Mouse (Mus musculus): ENCODE results near the gene H2-Ke6.

The H2-Ke6 gene

DNA sequence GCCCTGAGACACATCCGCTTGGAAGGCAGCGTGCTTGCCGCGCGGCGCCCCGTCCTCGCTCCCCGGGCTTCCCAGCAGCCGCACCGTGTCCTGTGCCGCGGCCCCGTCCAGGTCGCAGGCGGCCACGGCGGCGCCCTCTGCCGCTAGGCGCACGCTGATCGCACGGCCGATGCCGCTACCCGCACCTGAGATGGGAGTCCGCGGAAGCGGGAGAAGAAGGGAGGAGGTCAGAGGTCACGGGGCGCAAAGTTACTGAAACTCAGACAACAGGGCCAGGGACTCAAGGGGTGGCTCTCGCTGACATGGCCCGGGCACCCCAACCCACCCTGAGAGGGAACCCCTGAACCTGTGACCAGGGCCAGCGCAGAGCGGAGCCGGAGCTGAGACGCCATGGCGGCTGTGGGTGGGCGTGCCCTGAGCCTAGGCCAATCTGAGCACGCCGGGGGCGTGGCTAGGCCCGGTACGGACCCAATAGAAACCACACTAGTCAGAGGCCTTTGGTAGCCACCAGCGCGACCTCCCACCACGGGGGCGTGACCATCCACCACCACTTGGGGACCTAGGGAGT lies at the start of gene H2-Ke6:
Gene H2-Ke6, minus strand, starts transcription at position 405 of the 568 bp plus-strand sequence.
- DNase-seq (ENCODE audit: low spot score in 2 of 2) = peak; percentile 89 to 93

DNA sequence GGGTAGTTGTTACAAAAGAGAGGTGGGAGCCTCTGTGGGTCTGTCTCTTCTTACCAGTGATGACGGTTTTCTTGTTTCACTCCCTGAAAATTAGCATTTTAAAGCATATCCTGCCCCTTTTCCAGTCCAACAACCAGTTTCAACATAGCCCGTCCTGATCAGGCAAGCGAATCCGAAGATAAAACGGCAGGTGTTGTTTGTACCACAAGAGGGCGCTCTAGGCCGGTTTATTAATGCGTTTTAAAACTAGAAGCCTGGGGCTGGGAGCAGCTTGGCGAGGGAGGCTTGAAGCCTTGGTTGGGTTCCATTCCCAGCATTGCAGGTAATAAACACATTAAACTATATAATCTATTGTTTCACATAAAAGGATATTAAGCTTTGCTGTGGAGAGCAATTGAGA lies 49.7 kb upstream of the H2-Ke6 start:
- peak; percentile 28 to 33 for DNase-seq (ENCODE audit: low spot score in 2 of 2)

GRCm38 (mm10) chr17:34075271-34075670 lies 47.4 kb upstream of the H2-Ke6 start:
- DNase-seq (ENCODE audit: low spot score in 2 of 2) = peak; percentile 24 to 61

GRCm38 (mm10) chr17:34072091-34072490 lies 44.2 kb upstream of the H2-Ke6 start:
- DNase-seq (ENCODE audit: low spot score in 2 of 2) = no peak

GRCm38 (mm10) chr17:34068864-34069263 lies 41.0 kb upstream of the H2-Ke6 start:
- no peak for DNase-seq (ENCODE audit: low spot score in 2 of 2)

DNA sequence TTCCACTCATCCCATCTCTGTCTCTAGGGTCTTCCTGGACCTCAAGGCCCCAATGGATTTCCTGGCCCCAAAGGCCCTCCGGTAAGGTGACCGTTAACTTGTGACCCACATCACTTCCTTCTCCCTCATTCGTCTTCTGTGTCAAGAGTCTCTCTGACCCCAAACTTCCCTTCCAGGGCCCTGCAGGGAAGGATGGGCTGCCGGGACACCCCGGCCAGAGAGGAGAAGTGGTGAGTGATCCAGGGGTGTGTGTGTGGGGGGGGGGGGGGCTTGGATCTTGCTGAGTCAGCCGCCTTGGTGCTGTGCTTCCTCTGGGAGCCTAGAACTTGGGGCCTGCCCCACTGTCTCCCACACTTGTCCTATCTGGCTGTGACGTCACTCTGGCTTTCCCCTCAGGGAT lies 29.4 kb upstream of the H2-Ke6 start:
- DNase-seq (ENCODE audit: low spot score in 2 of 2) = no peak

- DNase-seq (ENCODE audit: low spot score in 2 of 2) = no peak
Observed at GRCm38 (mm10) chr17:34047404-34048050, 19.7 kb upstream of the H2-Ke6 start.

DNA sequence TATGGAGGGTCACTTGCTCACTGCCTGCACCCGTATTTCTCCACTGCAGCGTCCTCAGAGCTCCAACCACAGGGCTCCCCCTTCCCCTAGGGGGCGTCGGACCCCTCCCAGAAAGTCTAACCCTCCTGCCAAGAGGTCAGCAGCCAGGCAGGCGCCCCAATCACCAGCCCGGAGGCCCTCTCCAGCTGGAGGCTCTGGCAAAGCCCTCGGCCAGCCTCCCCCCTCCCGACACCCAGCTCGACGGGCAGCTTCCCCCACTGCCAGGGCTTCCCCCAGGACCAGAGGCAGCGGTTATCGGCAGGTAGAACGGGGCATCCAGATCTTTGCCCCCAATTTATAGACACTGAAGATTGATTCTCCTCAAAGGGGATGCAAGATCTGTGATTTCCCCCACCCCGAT lies 18.1 kb upstream of the H2-Ke6 start:
- DNase-seq (ENCODE audit: low spot score in 2 of 2) = no peak

DNA sequence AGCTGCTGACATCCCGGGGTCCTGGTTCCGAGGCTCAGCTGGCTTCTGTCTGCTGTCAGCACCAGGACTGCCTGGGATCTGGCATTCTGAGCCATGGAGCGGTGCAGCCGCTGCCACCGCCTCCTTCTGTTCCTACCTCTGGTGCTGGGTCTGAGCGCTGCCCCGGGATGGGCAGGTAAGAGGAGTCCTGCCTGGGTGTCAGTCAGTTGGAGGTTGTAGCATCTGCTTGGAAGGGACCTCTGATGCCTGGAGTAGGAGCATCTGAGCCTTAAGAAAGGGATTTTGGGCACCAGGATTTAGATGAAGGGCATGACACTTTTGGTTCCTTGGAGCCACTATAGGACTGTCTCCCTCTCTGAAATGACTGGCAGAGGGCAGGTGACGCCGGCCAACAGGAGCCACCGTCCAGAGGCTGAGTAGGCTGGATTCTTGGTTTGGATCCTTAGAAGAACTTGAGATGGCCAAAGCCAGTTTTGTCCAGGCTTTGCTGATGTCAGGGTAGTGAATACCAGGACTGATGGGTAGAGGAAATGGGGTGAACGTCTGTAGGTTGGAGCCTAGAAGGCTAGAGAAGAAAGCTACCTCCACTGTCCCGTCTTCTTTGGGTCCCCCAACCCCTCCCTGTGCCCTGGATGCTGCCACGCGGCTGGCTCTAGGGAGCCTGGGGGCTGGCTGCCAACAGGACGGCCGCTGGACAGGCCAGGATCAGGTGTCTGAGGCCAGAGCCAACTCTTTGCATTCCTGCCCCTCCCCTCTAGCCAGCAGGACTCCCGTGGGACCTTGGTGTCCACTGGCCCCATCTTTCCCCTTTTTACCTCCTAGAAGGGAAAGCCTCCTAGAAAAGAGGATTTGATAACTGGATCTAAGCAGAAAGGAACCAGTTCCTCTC lies 11.9 kb upstream of the H2-Ke6 start:
- no peak for DNase-seq (ENCODE audit: low spot score in 2 of 2)

DNA sequence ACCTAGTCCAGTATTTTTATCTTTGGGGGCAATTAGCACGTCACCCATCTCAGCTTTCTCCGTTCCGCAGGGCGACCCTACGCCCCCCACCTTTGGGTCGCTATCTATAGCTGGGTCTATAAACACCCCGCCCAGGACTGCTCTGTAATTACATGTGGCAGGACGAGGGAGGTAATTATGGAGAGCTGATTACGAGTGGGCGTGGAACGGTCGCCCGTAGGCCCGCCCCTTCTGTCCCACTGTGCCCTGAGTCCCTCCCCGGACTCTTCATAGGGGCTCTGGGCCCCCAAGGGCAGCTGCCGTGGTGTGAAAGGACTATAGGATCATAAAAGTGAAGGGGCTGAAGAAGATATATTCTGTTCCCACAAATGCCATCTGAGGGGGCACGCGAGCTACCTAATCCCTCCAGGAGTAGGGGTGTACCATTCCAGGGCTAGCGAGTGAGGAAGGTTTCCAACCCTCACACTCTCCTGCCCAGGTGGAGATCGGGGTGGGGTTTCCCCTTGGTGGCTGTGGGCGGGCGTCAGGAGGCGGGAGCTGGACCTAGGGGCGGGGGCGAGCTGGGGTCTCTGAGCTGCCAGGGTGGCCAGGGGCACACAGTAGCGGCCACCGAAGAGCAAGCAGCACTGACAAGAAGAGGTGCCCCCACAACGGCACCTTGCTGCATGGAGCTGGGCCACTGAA lies 11.2 kb upstream of the H2-Ke6 start, which contains the start of gene Col11a2:
Gene Col11a2, plus strand, starts transcription at position 560 of the 684 bp plus-strand sequence.
- no peak for DNase-seq (ENCODE audit: low spot score in 2 of 2)

- no peak for DNase-seq (ENCODE audit: low spot score in 2 of 2)
Observed at GRCm38 (mm10) chr17:34038440-34038839, 10.6 kb upstream of the H2-Ke6 start.

- DNase-seq (ENCODE audit: low spot score in 2 of 2) = no peak
Observed at GRCm38 (mm10) chr17:34037241-34037640, 9.4 kb upstream of the H2-Ke6 start.

- DNase-seq (ENCODE audit: low spot score in 2 of 2) = no peak
Observed at GRCm38 (mm10) chr17:34036647-34037046, 8.8 kb upstream of the H2-Ke6 start.

GRCm38 (mm10) chr17:34035517-34035916 lies 7.7 kb upstream of the H2-Ke6 start:
- DNase-seq (ENCODE audit: low spot score in 2 of 2) = no peak

DNA sequence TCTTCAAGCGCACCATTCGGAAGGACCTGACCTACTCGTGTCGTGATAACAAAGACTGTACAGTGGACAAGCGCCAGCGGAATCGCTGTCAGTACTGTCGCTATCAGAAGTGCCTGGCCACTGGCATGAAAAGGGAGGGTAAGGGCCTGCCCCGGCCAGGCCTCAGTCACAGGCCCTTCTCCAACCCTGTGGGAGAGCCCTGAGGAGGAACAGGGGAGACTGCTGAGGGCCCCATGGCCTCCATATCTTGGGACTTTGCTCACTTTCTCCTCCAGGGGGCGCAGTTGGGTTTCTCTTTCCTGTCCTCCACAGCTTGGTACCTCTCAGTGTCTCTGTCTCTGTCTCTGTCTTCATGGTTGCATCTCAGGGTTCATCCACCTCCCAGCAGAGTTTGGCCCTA lies 6.2 kb upstream of the H2-Ke6 start:
- DNase-seq (ENCODE audit: low spot score in 2 of 2) = peak in 1 of 2 experiments; percentile 37

DNA sequence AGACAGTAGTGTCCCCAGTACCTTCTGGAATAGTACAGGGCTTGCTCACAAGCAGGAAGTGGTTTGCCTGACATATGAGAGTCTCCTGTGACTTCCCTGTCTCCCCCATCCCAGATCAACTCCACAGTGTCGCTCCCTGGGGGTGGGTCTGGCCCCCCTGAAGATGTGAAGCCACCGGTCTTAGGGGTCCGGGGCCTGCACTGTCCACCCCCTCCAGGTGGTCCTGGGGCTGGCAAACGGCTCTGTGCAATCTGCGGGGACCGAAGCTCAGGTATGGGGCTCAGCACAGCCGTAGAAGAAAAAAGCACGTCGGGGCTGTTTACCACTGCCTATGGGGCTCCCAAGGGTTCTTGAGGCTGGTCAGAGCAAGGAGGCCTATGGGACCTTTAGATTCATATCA lies 5.6 kb upstream of the H2-Ke6 start:
- DNase-seq (ENCODE audit: low spot score in 2 of 2) = no peak

- DNase-seq (ENCODE audit: low spot score in 2 of 2) = no peak
Observed at GRCm38 (mm10) chr17:34032806-34033205, 4.9 kb upstream of the H2-Ke6 start.

DNA sequence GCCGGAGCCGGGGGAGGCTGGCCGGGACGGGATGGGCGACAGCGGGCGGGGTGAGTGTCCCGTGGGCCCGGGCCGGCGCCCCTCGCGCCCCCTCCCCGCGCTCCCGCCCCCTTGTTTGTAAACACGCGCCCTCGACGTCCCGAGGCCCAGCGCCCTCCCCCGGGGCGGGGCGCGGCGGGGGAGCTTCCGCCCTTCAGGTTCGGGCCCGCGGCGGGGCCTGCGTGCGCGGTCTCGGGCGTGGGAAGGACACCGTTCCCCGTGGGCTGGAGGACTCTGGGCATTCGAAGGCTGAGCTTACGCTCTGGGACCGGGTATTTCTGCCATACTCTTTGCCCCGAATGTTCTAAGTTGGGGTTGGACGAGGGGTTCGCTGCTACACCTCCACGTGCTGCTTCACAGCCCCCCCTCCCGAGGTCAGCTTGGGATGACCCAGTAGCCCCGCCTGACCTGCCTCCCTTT lies 4.3 kb upstream of the H2-Ke6 start:
- DNase-seq (ENCODE audit: low spot score in 2 of 2) = peak in 1 of 2 experiments; percentile 71

GRCm38 (mm10) chr17:34031465-34032173 lies 3.8 kb upstream of the H2-Ke6 start, which contains the start of the genes Slc39a7 and Rxrb:
Gene Slc39a7 (minus strand): TSS chr17:34031682.
Gene Rxrb (plus strand): TSS chr17:34031812.
- peak; percentile 97 for DNase-seq (ENCODE audit: low spot score in 2 of 2)

DNA sequence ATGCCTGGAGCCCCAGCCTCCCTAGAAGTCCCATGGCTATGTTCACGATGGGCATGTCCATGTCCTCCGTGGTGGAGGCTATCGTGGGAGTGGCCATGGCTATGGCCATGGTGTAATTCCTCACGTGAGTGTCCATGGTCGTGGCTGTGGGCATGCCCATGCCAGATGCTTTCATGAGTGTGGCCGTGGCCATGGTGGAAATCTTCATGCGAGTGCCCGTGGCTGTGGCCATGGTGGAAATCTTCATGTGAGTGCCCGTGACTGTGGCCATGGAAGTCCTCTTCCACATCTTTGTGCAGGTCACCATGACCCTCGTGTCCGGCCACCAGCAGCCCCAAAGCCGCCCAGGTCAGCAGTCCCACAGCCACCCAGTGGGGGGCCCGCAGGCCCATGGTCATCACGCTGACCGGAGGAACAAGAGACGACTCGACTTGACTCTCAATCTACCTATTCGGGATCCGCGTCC lies 3.0 kb upstream of the H2-Ke6 start:
- DNase-seq (ENCODE audit: low spot score in 2 of 2) = no peak
